Mouse (Mus musculus) midbrain, embryonic 16.5 days (tissue): ENCODE data around the gene Fance. TPM values are rescaled to one million over a fixed set of nuclear protein-coding genes. Genes with fewer than 3 reads are reported as not detected.
"Not testable (repeated sequence)": the region's sequence is repeated elsewhere in the genome, so short reads cannot be mapped to it uniquely, and the experiment has no call there.

ENCODE experiments used
- ATAC-seq: fragments of 200-750 bp; cut with Nextera tagmentation; 2 replicates; pipeline ENCODE4 v1.8.0; 2017; ENCODE audit warnings: moderate TSS enrichment
- H3K27ac ChIP-seq: fragments of 300-500 bp; sonication (generic); 2 replicates; pipeline ENCODE4 v1.5.1; 2014; ENCODE audit warnings: mild to moderate bottlenecking, low read length, mixed read lengths
- H3K27me3 ChIP-seq: fragments of 300-500 bp; sonication (generic); 2 replicates; pipeline ENCODE4 v1.6.1; 2014; ENCODE audit warnings: low read depth, low read length, mixed read lengths; ENCODE audit not compliant: control insufficient read depth, insufficient read depth
- H3K36me3 ChIP-seq: fragments of 300-500 bp; sonication (generic); 2 replicates; pipeline ENCODE4 v1.6.1; 2014; ENCODE audit warnings: mild to moderate bottlenecking, low read length, moderate library complexity, mixed read lengths; ENCODE audit not compliant: control insufficient read depth, insufficient read depth
- H3K4me1 ChIP-seq: fragments of 300-500 bp; sonication (generic); 2 replicates; pipeline ENCODE4 v1.6.1; 2014; ENCODE audit warnings: mild to moderate bottlenecking, low read length, mixed read lengths; ENCODE audit not compliant: control insufficient read depth, insufficient read depth
- H3K4me2 ChIP-seq: fragments of 300-500 bp; sonication (generic); 2 replicates; pipeline ENCODE4 v1.6.1; 2014; ENCODE audit warnings: mild to moderate bottlenecking, low read length, mixed read lengths
- H3K4me3 ChIP-seq: fragments of 300-500 bp; sonication (generic); 2 replicates; pipeline ENCODE4 v1.5.1; 2014; ENCODE audit warnings: low read depth, mild to moderate bottlenecking, low read length, moderate library complexity, mixed read lengths
- H3K9ac ChIP-seq: fragments of 300-500 bp; sonication (generic); 2 replicates; pipeline ENCODE4 v1.6.1; 2014; ENCODE audit warnings: low read depth, low read length, mixed read lengths
- H3K9me3 ChIP-seq: fragments of 300-500 bp; sonication (generic); replicated peaks from 2 replicates; pipeline ENCODE4 v1.6.1; 2014; ENCODE audit warnings: mild to moderate bottlenecking, low read length, mixed read lengths; ENCODE audit not compliant: control insufficient read depth, poor library complexity, severe bottlenecking
- WGBS: fragments of 180-500 bp; shearing (Covaris S2); extraction: QIAGEN DNeasy Blood & Tissue Kit; methylation state at CpG from one replicate; pipeline ENCODE4 v1.1.7; 2014; 5-methylcytosine and 5-hydroxymethylcytosine counted together
- polyA plus RNA-seq: library from polyadenylated mRNA; unstranded; fragments of >200 nt; fragmentation: Nextera tagmentation; extraction: Ambion mirVana; gene quantifications from 2 replicates; pipeline ENCODE4 v1.2.1, GENCODE M21; 2015

Gene Fance
- polyA plus RNA-seq, 1 experiment from 2014 or later, result 26.3 TPM

DNA sequence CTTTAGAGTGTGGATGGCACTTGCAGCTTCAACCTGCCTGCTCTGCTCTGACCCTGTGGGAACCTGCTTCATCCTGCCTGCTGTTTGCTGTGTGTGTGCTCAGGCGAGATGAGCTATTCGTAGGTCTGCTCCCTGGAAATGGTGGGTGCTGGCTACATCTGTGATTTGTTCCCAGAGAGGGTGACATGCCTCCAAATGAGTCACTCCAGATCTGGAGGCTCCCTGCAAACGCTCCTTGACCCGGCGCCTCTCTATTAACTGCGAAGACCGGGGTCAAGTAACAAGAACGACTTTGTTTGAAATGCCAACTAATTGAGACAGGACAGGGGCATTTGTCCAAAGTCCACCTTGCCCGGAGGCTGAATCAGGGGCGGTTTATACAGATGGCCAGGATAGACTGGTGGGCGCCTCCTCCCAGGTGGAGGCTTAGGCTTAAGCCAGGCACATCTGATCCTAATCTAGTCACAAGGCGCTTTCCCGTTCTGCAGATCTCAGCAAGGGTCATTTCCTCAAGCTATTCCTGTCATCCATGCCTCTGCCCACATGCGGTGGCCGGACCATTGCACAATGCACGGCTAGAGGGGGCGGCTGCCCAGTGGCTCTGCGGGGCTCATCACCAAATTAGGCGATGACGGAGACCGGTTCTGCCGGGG is 14.5 kb downstream of the Fance start:
- Histone ChIP-seq H3K4me1 (peaks cover 18% of the 10 kb centered on the region), H3K36me3 (peaks cover 2% of the 10 kb centered on the region), H3K4me2 (peak overlapping the region; percentile 81), H3K9me3 (no peaks in the 10 kb centered on the region), H3K4me3 (peak overlapping the region; percentile 66), H3K27ac (peak overlapping the region; percentile 93), H3K9ac (peak overlapping the region; percentile 95), H3K27me3 (no peaks in the 10 kb centered on the region)
- ATAC-seq, result peak; percentile 63
- WGBS, result 9% methylated on average over 22 of the region's 22 CpGs

DNA sequence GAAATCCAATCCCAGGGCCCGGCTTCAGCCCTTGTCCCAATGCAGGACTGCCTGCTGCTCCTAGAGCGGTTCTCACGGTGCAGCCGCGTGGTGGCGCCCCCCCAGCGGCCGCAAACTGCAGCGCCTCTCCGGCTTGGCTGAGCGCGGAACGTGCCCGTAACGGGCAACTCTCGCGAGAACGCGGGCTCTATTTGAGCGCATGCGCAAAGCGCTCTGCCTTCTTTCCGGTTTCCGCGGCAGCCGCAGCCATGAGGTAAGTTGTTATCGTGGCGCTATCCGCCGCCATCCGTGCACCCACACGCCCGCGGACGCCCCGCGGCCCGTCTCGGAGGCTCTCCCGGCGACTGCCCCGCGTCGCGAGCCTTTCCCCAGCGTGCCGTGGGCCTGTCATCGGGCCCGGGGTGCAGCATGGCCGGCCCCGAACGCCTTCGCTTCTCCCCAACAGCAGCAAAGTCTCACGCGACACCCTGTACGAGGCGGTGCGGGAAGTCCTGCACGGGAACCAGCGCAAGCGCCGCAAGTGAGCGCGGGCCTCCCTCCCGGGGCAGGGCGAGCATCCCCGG is 15.1 kb downstream of the Fance start, which contains the start of gene Rpl10a:
Gene Rpl10a (plus strand): TSS at position 106 of the 563 bp plus-strand sequence.
- peaks cover 2% of the 10 kb centered on the region for H3K36me3 ChIP-seq
- peaks cover 18% of the 10 kb centered on the region for H3K4me1 ChIP-seq
- WGBS, result 0% methylated on average over 64 of the region's 67 CpGs
- H3K9me3 ChIP-seq, result no peaks in the 10 kb centered on the region
- H3K27ac ChIP-seq, result peak within 1 kb of the TSS; percentile 93
- H3K27me3 ChIP-seq, result no peaks in the 10 kb centered on the region
- peak within 1 kb of the TSS; percentile 81 for H3K4me2 ChIP-seq
- peak within 1 kb of the TSS; percentile 95 for H3K9ac ChIP-seq
- H3K4me3 ChIP-seq, result peak within 1 kb of the TSS; percentile 66
- peak; percentile 89 for ATAC-seq

DNA sequence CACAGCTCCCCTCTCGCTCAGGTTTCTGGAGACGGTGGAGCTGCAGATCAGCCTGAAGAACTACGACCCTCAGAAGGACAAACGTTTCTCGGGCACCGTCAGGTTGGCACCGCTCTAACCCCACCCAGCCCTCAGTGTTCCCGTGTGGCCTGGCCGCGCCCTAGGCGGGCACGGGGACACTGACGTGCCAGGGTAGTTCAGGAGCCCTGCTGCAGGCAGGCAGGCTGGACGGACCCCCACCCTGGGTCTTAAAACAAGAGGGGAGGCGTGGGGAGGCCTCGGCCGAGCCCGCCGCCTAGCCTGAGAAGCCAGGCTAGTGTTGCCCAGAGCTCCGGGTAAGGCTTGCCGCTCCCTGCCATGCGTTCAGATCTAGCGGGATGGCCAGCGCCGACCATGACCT is 15.6 kb downstream of the Fance start:
- peak overlapping the region; percentile 81 for H3K4me2 ChIP-seq
- H3K4me3 ChIP-seq, result peak overlapping the region; percentile 66
- peaks cover 2% of the 10 kb centered on the region for H3K36me3 ChIP-seq
- peak overlapping the region; percentile 95 for H3K9ac ChIP-seq
- H3K9me3 ChIP-seq, result no peaks in the 10 kb centered on the region
- H3K4me1 ChIP-seq, result peaks cover 18% of the 10 kb centered on the region
- H3K27me3 ChIP-seq, result no peaks in the 10 kb centered on the region
- ATAC-seq, result peak; percentile 46; the same call in 1 of the 2 replicates
- WGBS, result 0% methylated on average over 25 of the region's 25 CpGs
- H3K27ac ChIP-seq, result peak overlapping the region; percentile 93

DNA sequence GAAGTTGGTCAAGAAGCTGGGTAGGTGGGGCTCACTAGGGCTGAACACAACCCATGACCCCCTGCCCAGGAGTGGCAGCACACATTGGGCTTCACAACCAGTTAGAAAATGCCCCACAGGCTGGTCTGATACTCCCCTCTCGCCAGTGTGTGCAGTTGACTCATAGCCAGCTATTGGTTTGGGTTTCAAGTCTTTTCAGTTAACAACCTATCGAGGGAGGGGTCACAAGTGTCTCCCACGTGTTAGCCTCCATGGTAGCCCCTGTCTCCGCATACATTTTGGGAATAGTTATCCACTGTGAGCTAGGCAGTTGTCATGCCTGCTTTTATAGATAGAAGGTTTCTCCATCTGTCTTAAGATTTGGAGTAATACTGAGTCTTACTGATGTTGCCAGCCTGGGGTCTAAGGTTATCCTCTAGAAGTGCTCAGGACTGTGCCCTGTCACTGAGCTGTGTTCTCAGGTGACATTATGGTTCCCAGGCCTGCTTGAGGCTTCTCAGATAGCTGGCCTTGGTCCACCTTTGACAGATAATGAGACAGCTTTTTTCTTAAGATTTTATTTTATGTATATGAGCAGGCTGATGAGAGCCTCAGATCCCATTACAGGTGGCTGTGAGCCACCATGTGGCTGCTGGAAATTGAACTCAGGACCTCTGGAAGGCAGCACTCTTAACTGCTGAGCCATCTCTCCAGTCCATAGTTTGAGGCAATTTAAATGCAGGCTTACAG is 16.3 kb downstream of the Fance start:
- peaks cover 18% of the 10 kb centered on the region for H3K4me1 ChIP-seq
- no peaks in the 10 kb centered on the region for H3K9me3 ChIP-seq
- no peak for ATAC-seq
- peak overlapping the region; percentile 95 for H3K9ac ChIP-seq
- H3K4me3 ChIP-seq, result peak overlapping the region; percentile 66
- H3K36me3 ChIP-seq, result peaks cover 2% of the 10 kb centered on the region
- WGBS, result 10% methylated on average over 4 of the region's 4 CpGs
- H3K27ac ChIP-seq, result no peak overlapping the region
- no peaks in the 10 kb centered on the region for H3K27me3 ChIP-seq
- peak overlapping the region; percentile 81 for H3K4me2 ChIP-seq

DNA sequence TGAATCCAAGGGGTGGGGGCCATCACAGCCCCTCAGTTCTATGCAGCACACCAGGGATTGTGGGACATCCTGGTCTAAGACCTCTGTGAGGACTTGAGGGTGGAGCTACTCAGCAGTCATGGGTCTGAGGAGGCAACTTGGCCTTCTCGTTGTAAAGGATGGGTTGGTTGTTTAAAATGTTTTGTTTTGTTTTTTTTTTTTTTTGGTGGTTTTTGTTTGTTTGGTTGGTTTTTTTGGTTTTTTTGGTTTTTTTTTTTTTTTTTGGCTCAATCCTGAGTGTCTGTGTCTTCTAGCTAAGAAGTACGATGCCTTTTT is 16.9 kb downstream of the Fance start:
- WGBS, result 43% methylated on average over 2 of the region's 2 CpGs
- peak overlapping the region; percentile 81 for H3K4me2 ChIP-seq
- peak overlapping the region; percentile 66; the same call in 1 of the 2 replicates for H3K4me3 ChIP-seq
- H3K27me3 ChIP-seq, result no peaks in the 10 kb centered on the region
- H3K27ac ChIP-seq, result no peak overlapping the region
- peaks cover 18% of the 10 kb centered on the region for H3K4me1 ChIP-seq
- peak overlapping the region; percentile 95; the same call in 1 of the 2 replicates for H3K9ac ChIP-seq
- peaks cover 2% of the 10 kb centered on the region for H3K36me3 ChIP-seq
- H3K9me3 ChIP-seq, result no peaks in the 10 kb centered on the region
- ATAC-seq, result no peak

DNA sequence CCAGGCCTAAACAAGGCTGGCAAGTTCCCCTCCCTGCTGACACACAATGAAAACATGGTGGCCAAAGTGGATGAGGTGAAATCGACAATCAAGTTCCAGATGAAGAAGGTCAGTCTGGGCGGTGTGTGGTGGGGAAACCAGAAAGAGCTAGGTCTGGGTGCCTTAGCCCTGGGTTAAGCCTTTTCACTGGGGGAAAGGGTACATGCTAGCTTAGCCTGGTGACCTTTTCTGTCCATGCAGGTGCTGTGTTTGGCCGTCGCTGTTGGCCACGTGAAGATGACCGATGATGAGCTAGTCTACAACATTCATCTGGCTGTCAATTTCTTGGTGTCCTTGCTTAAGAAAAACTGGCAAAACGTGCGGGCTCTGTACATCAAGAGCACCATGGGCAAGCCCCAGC is 17.3 kb downstream of the Fance start:
- H3K9me3 ChIP-seq, H3K4me2 ChIP-seq, H3K27ac ChIP-seq, H3K4me3 ChIP-seq, H3K36me3 ChIP-seq, ATAC-seq, H3K27me3 ChIP-seq, H3K9ac ChIP-seq: not testable (repeated sequence)
- 72% methylated on average over 6 of the region's 8 CpGs for WGBS
- peaks cover 18% of the 10 kb centered on the region for H3K4me1 ChIP-seq

DNA sequence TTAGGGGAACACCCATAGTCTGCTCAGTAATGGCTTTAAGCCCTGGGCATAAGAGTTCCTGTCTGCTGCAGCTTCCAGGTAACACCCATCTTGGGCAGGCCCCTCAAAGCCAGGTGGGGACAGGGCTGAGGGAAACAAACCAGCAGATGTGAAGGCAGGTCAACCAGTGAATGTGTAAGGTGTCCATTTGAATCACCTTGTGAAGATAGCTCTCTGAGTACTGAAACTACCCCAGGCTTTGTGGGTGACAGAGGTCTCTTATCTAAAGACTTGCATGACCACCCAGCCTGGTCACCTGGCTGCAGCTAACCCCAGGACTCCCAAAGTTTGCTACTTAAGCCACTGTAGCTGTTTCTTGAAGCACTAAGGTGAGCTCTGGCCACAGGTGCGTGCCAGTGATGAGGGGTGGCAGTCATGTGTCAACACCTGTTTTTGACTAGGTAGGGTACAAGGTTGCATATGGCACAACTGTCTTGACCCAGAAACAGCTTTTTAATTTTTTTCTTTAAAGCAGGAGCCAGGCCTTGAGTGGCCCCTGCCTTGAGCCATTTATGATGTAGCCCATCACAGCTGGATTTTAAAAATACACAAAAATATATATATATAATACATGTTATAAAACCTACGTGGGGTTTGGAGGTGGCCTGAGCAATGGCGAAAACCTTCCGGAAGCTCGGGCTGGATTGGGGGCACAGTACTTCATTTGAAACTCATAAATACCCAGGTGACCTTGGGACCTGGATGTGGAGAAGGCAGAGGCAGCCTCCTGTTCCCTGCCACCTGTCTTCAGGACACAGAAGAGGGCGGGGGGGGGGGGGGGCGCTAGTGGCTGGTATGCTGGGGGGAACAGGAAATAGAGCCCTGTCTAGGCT is 18.2 kb downstream of the Fance start:
- H3K4me2 ChIP-seq, result no peak overlapping the region
- H3K9ac ChIP-seq, result no peak overlapping the region
- H3K4me3 ChIP-seq, result no peak overlapping the region
- H3K27me3 ChIP-seq, result no peaks in the 10 kb centered on the region
- WGBS, result 62% methylated on average over 5 of the region's 7 CpGs
- H3K4me1 ChIP-seq, result peaks cover 18% of the 10 kb centered on the region
- no peak for ATAC-seq
- no peaks in the 10 kb centered on the region for H3K9me3 ChIP-seq
- no peaks in the 10 kb centered on the region; the same call in none of the 2 replicates for H3K36me3 ChIP-seq
- H3K27ac ChIP-seq, result no peak overlapping the region

DNA sequence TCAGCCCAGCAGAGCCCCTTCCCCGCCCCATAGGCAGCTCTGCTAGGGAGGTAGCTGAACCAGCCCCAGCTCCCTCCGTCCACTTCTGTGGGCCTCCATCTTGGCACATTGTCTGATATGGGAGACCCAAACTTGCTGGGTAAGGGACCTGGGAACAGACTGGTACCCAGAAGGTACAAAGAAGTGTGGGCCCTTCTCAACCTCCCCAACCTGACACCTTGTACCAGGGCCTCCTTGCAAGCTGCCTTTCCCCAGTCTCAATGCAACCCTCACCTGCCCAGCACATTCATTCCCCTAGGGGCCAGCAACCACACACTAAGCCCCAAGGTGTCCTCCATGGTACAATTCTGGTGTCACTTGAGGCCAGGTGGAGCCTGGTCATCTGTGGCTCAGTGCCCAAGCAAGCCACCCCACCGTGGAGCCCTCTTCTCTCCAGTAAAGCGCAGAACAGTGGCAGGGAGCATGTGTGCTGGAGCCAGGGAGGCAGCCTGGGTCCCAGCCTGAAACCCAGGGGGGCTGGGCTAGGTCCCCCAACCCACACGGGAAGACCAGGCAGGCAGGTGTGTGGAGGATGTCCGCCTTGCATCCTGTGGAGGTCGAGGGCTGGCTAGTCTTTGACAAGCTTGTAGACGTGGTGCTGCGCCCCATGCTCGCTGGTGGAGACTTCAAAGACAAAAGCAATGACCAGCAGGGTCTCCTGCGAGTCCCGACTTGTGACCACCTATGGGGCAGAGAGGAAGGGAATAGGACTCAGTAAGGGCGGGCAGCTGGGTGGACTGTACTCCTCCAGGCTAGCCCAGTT is 19.0 kb downstream of the Fance start:
- no peaks in the 10 kb centered on the region; the same call in none of the 2 replicates for H3K36me3 ChIP-seq
- no peak overlapping the region for H3K4me2 ChIP-seq
- 54% methylated on average over 13 of the region's 13 CpGs for WGBS
- no peak overlapping the region for H3K27ac ChIP-seq
- no peak for ATAC-seq
- H3K27me3 ChIP-seq, result no peaks in the 10 kb centered on the region
- H3K9ac ChIP-seq, result no peak overlapping the region
- no peaks in the 10 kb centered on the region for H3K9me3 ChIP-seq
- H3K4me3 ChIP-seq, result no peak overlapping the region
- peaks cover 18% of the 10 kb centered on the region for H3K4me1 ChIP-seq
